Mouse (Mus musculus) small intestine, adult 2 months (tissue): ENCODE data around the gene Cntnap5a. TPM values are rescaled to one million over a fixed set of nuclear protein-coding genes. Genes with fewer than 3 reads are reported as not detected.

Experiments
- H3K27ac ChIP-seq: fragments of 200-500 bp; 2 replicates; pipeline ENCODE4 v1.5.1; 2012; ENCODE audit warnings: low read depth, low read length, control low read depth, inconsistent platforms; ENCODE audit not compliant: insufficient read depth
- H3K27me3 ChIP-seq: fragments of 200-500 bp; 2 replicates; pipeline ENCODE4 v1.6.1; 2012; ENCODE audit warnings: mild to moderate bottlenecking, moderate library complexity, low read length, inconsistent platforms; ENCODE audit not compliant: control insufficient read depth, insufficient read depth
- H3K36me3 ChIP-seq: fragments of 200-500 bp; 2 replicates; pipeline ENCODE4 v1.6.1; 2012; ENCODE audit warnings: mild to moderate bottlenecking, low read length, control low read depth, inconsistent platforms; ENCODE audit not compliant: control insufficient read depth, insufficient read depth
- H3K4me1 ChIP-seq: fragments of 200-500 bp; 2 replicates; pipeline ENCODE4 v1.6.1; 2012; ENCODE audit warnings: low read length, inconsistent platforms, mixed read lengths; ENCODE audit not compliant: control insufficient read depth, insufficient read depth, insufficient read length
- H3K4me3 ChIP-seq: fragments of 200-500 bp; 2 replicates; pipeline ENCODE4 v1.5.1; 2012; ENCODE audit warnings: low read depth, mild to moderate bottlenecking, control low read depth, inconsistent platforms, low read length, moderate library complexity
- CTCF ChIP-seq: fragments of 200-500 bp; IDR thresholded peaks from 2 replicates; pipeline ENCODE4 v1.5.1; 2012; ENCODE audit warnings: low read depth, mild to moderate bottlenecking, control low read depth, inconsistent platforms, low read length, moderate library complexity, mixed read lengths; ENCODE audit not compliant: insufficient replicate concordance, insufficient read length; ENCODE audit errors: extremely low read depth
- POLR2A ChIP-seq: fragments of 200-500 bp; IDR thresholded peaks from 2 replicates; pipeline ENCODE4 v1.6.1; 2012; ENCODE audit warnings: low read depth, mild to moderate bottlenecking, control low read depth, inconsistent platforms, low read length, moderate library complexity
- WGBS: fragments of 180-500 bp; shearing (Covaris S2); methylation state at CpG from one replicate; pipeline ENCODE4 v1.1.7; 2018; 5-methylcytosine and 5-hydroxymethylcytosine counted together
- polyA plus RNA-seq: library from polyadenylated mRNA; depleted of rRNA; stranded (reverse); fragments of >200 nt; gene quantifications from 2 replicates; pipeline ENCODE4 v1.2.3, GENCODE M21; 2012

Gene Cntnap5a
- polyA plus RNA-seq, 1 experiment = 0.06 TPM

DNA sequence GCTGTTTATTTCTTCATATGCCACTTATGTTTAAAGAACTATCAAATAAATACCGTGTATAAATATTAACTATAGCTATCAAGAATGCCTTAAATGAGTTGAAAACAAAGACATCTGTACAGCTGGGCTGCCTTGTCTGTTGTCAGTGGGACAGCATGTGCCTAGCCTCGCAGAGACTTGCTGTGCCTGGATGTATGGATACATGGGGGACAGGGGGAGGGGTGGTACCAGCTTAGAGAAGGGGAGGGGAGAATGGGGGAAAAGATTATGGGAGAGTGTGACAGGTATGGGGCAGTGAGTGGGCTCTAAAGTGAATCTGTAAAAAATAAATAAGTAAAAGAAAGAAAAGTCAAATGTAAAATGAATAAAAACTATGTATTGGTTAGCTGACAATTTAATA is 681.0 kb downstream of the Cntnap5a start:
- no peaks in the 10 kb centered on the region for H3K4me1 ChIP-seq
- no peaks in the 10 kb centered on the region for H3K36me3 ChIP-seq
- no peak overlapping the region for H3K4me3 ChIP-seq
- no peak for TF ChIP-seq CTCF
- TF ChIP-seq POLR2A = no peak
- H3K27me3 ChIP-seq = no peaks in the 10 kb centered on the region
- no peak overlapping the region for H3K27ac ChIP-seq
- 48% methylated on average over 2 of the region's 2 CpGs for WGBS

DNA sequence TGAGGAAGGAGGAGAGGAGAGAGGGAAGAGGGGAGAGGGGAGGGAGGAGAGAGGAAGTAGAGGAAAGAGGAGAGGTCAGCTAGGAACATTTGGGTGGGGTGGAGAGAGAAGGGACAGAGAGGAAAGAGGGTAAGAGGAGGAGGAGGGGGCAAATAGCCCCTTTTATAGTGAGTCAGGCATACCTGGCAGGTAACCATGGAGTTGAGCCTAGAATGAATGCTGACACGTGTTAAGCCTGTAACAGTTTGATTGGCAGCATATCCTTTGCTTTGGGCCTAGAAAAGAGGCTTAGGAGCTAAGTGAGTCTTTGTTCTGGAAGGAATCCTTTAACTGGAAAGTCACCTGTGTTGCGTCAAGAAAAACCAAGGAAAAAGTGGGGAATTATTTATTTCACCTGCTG is 681.6 kb downstream of the Cntnap5a start:
- 37% methylated on average over 2 of the region's 2 CpGs for WGBS
- H3K27me3 ChIP-seq = no peaks in the 10 kb centered on the region
- no peaks in the 10 kb centered on the region for H3K36me3 ChIP-seq
- no peak overlapping the region for H3K4me3 ChIP-seq
- TF ChIP-seq CTCF = no peak
- no peak for TF ChIP-seq POLR2A
- H3K27ac ChIP-seq = no peak overlapping the region
- H3K4me1 ChIP-seq = no peaks in the 10 kb centered on the region

DNA sequence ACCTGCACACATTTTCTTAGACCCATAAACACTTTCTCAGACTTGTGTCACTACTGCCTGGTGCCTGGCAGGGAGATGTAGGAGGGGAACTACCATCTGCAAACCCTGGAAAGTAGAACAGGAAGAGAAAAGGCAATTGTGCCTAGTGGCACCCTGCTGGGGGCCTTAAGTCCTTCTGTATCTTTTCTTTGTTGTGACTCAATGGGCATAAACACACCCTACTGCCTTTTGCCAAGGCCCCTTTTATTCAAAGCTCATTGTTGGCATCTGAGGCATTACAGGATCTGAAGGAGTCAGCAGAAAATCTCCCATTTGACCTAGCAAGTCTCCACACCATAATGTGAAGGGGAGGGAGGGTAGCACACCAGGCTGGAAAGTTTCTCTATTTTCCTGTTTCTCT is 682.2 kb downstream of the Cntnap5a start:
- Histone ChIP-seq H3K4me3 (no peak overlapping the region), H3K27me3 (no peaks in the 10 kb centered on the region)

DNA sequence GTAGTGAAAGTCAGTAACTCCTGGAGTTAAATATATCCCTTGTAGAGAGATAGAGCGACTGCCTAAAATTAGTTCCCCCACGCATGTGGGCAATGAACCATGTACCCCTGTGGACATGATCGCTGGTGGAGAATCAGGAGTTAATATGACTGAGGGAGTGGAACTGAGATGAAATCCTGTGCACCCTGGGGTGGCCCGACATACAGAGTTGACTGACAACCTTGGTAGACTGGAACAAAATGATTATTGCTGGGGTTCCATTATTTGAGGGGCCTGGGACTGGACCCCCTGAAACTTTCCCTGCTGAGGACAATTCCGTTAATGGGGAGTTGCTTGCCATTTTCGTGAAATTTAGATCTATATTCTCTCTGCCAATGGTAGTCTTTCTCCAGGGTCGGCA is 683.0 kb downstream of the Cntnap5a start:
- H3K36me3 ChIP-seq = no peaks in the 10 kb centered on the region
- TF ChIP-seq POLR2A (no peak), CTCF (no peak)
- 68% methylated on average over 7 of the region's 7 CpGs for WGBS
- no peak overlapping the region for H3K27ac ChIP-seq
- no peaks in the 10 kb centered on the region for H3K27me3 ChIP-seq
- H3K4me1 ChIP-seq = no peaks in the 10 kb centered on the region
- H3K4me3 ChIP-seq = no peak overlapping the region

More for the DNA sequence above, 682.2 kb downstream of the Cntnap5a start:
- TF ChIP-seq POLR2A (no peak), CTCF (no peak)
- Histone ChIP-seq H3K36me3 (no peaks in the 10 kb centered on the region), H3K27ac (no peak overlapping the region), H3K4me1 (no peaks in the 10 kb centered on the region)

DNA sequence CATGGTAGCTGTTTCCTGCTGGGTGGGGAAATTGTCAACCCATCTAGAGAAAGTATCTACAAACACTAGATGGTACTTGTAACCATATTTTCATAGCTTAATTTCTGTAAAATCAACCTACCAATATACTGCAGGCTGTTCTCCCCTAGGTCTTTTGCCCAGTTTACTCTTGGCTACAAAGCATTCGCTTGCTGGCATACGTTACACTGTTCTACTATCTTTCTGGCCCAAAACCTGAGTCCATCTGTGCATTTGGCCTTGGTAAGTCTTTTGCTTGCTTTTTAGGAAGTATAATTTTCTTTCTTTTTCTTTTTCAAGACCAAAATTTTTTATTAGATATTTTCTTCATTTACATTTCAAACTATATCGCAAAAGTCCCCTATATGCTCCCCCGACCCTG is 686.3 kb downstream of the Cntnap5a start:
- TF ChIP-seq CTCF (no peak), POLR2A (no peak)
- Histone ChIP-seq H3K36me3 (no peaks in the 10 kb centered on the region), H3K4me1 (no peaks in the 10 kb centered on the region), H3K27ac (no peak overlapping the region), H3K4me3 (no peak overlapping the region), H3K27me3 (no peaks in the 10 kb centered on the region)
- WGBS = 92% methylated on average over 4 of the region's 4 CpGs

DNA sequence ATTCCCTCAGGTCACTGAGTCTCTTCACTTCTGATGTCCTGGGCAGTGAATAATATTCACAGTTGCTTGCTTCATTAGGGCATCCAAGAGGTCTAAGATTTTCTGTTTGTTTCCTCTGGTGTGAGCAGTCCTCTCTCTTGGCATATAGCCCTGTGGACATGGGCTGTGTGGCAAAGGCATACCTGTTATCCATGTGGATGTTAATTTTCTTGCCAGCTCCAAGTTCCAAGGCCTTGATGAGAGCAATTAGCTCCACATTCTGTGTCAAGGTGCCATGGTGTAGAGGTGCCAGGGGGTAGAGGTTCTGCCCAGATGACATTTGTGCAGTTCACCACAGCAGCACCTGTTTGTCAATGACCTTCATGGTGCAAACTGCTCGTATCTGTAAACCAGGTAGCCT is 689.0 kb downstream of the Cntnap5a start:
- TF ChIP-seq POLR2A (no peak), CTCF (no peak)
- Histone ChIP-seq H3K4me3 (no peak overlapping the region), H3K36me3 (no peaks in the 10 kb centered on the region), H3K27ac (no peak overlapping the region), H3K4me1 (no peaks in the 10 kb centered on the region), H3K27me3 (no peaks in the 10 kb centered on the region)
- 56% methylated on average over 1 of the region's 1 CpGs for WGBS

DNA sequence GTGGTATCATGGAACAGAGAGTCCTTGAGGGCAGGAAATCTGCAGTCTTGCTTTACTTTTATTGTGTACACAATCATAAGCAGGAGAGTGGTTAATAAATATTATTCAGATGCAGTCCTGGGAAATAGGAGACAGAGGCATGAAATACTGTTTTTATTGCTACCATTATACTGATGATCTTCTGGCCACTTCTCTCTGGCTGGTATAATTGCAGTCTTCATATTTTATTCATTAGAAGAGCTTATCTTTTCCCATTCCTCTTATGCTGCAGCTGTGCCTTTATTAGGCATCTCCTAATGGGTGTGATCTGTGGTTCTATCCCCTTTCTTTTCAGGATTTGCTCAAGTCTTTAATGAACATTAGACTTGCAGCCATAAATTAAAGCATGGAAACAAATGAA is 707.8 kb downstream of the Cntnap5a start:
- Histone ChIP-seq H3K36me3 (no peaks in the 10 kb centered on the region), H3K4me3 (no peak overlapping the region), H3K4me1 (no peaks in the 10 kb centered on the region), H3K27me3 (no peaks in the 10 kb centered on the region), H3K27ac (no peak overlapping the region)
- TF ChIP-seq CTCF (no peak), POLR2A (no peak)

DNA sequence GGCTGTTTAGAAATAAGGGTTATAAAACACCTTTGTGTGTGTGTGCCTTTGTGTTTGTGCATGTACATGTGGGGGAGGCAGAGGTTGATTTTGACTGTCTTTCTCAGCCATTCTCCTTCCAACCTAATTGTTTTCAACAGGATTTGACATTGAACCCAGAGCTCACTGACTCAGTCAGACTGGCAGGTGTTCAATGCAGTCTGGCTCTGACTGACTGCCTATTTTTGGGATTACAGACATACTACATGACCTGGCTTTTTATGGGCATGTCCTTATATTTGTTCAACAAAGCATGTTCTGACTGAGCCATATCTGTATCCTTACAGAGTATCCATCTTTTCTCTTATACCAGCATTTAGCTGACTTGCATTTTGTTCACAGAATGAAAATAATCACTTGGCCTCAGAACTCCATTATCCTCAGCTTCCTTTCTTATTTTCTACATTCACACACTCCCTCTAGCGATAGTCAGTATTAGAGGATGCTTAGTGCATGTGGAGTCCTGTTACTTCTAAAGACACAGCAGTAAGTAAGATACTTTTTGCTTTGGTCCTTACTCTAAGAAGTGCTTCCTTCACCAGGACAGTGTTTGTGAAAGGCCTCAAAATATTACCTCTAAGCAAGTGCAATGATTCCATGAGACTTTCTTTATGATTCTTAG is 717.6 kb downstream of the Cntnap5a start:
- H3K27ac ChIP-seq = no peak overlapping the region
- H3K36me3 ChIP-seq = no peaks in the 10 kb centered on the region
- no peak for TF ChIP-seq POLR2A
- no peak for TF ChIP-seq CTCF
- no peaks in the 10 kb centered on the region for H3K27me3 ChIP-seq
- no peak overlapping the region for H3K4me3 ChIP-seq
- 70% methylated on average over 1 of the region's 1 CpGs for WGBS
- H3K4me1 ChIP-seq = no peaks in the 10 kb centered on the region
